Mouse (Mus musculus) liver, embryonic 11.5 days (tissue): ENCODE data around the gene Auh. TPM values are rescaled to one million over a fixed set of nuclear protein-coding genes. Genes with fewer than 3 reads are reported as not detected.

Experiments used
- ATAC-seq: fragments of 200-750 bp; cut with Nextera tagmentation; replicated peaks from 2 replicates; pipeline ENCODE4 v1.8.0; 2017; ENCODE audit warnings: moderate number of reproducible peaks, mild to moderate bottlenecking, moderate TSS enrichment, moderate library complexity; ENCODE audit not compliant: low FRiP score
- DNase-seq: peaks from one replicate; pipeline ENCODE4 v3.0.0-alpha.2; 2017; ENCODE audit warnings: low spot score
- H3K27ac ChIP-seq: fragments of 300-500 bp; sonication (generic); 2 replicates; pipeline ENCODE4 v1.5.1; 2014; ENCODE audit warnings: mild to moderate bottlenecking, low read depth, low read length, control low read depth
- H3K27me3 ChIP-seq: fragments of 300-500 bp; sonication (generic); replicated peaks from 2 replicates; pipeline ENCODE4 v1.6.1; 2014; ENCODE audit warnings: low read length, mixed read lengths; ENCODE audit not compliant: control insufficient read depth, insufficient read depth
- H3K36me3 ChIP-seq: fragments of 300-500 bp; sonication (generic); 2 replicates; pipeline ENCODE4 v1.6.1; 2014; ENCODE audit warnings: mild to moderate bottlenecking, low read length, moderate library complexity, mixed read lengths; ENCODE audit not compliant: control insufficient read depth, insufficient read depth
- H3K4me1 ChIP-seq: fragments of 300-500 bp; sonication (generic); replicated peaks from 2 replicates; pipeline ENCODE4 v1.6.1; 2014; ENCODE audit warnings: low read length, mixed read lengths; ENCODE audit not compliant: control insufficient read depth, insufficient read depth
- H3K4me2 ChIP-seq: fragments of 300-500 bp; sonication (generic); 2 replicates; pipeline ENCODE4 v1.6.1; 2014; ENCODE audit warnings: mild to moderate bottlenecking, control low read depth, moderate library complexity
- H3K4me3 ChIP-seq: fragments of 300-500 bp; sonication (generic); 2 replicates; pipeline ENCODE4 v1.5.1; 2014; ENCODE audit warnings: low read depth, low read length, control low read depth
- H3K9ac ChIP-seq: fragments of 300-500 bp; sonication (generic); 2 replicates; pipeline ENCODE4 v1.6.1; 2014; ENCODE audit warnings: low read depth, low read length, control low read depth
- H3K9me3 ChIP-seq: fragments of 300-500 bp; sonication (generic); 2 replicates; pipeline ENCODE4 v1.6.1; 2016; ENCODE audit warnings: low read length, inconsistent platforms, mixed read lengths; ENCODE audit not compliant: control insufficient read depth
- WGBS: fragments of 180-500 bp; shearing (Covaris S2); extraction: QIAGEN DNeasy Blood & Tissue Kit; methylation state at CpG from one replicate; pipeline ENCODE4 v1.1.7; 2014; 5-methylcytosine and 5-hydroxymethylcytosine counted together
- polyA plus RNA-seq: library from polyadenylated mRNA; unstranded; fragments of >200 nt; fragmentation: Nextera tagmentation; extraction: Ambion mirVana; gene quantifications from 2 replicates; pipeline ENCODE4 v1.2.1, GENCODE M21; 2014

Auh gene
- polyA plus RNA-seq, 1 experiment from 2014 or later: 35.4 TPM

DNA sequence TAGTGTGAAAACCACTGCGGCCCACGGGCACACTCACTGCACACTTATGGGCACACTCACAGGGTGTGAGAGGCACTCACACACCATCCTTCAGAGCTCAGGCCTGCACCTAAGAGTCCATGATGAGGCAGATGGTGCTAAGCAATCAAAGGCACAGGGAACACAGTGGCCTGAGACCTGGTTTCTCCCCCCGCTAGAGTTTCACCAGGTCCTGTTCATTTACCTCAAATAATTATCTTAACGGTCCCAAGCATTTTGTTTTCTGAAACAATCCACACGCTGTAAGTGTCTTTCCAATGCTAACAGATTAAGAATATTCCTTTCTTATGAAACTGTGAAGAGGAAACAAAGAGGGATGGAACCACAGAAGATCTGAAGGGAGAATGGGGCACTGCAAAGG is 11.1 kb downstream of the Auh start:
- 87% methylated on average over 5 of the region's 5 CpGs for WGBS
- no peaks in the 10 kb centered on the region for H3K9me3 ChIP-seq
- no peak overlapping the region for H3K27ac ChIP-seq
- no peak overlapping the region for H3K4me2 ChIP-seq
- H3K9ac ChIP-seq: no peak overlapping the region
- no peak for DNase-seq
- H3K36me3 ChIP-seq: no peaks in the 10 kb centered on the region; the same call in 1 of the 2 replicates
- peaks cover 3% of the 10 kb centered on the region; the same call in 1 of the 2 replicates for H3K4me1 ChIP-seq
- no peak overlapping the region for H3K4me3 ChIP-seq
- no peaks in the 10 kb centered on the region for H3K27me3 ChIP-seq
- no peak for ATAC-seq

- Histone ChIP-seq H3K9me3 (no peaks in the 10 kb centered on the region), H3K4me3 (no peak overlapping the region), H3K4me2 (no peak overlapping the region), H3K36me3 (peaks cover 2% of the 10 kb centered on the region; the same call in 1 of the 2 replicates), H3K4me1 (0 out of 2 replicates have a peak, but pooled peaks cover 3% of the 10 kb centered on the region), H3K27ac (no peak overlapping the region), H3K9ac (no peak overlapping the region), H3K27me3 (no peaks in the 10 kb centered on the region)
- WGBS: 60% methylated on average over 19 of the region's 19 CpGs
- ATAC-seq (no peak), DNase-seq (no peak)
Observed at GRCm38 (mm10) chr13:52914591-52915110, 14.8 kb downstream of the Auh start.

GRCm38 (mm10) chr13:52913926-52914325 is 15.6 kb downstream of the Auh start:
- no peak overlapping the region for H3K4me2 ChIP-seq
- H3K4me3 ChIP-seq: no peak overlapping the region
- H3K4me1 ChIP-seq: 0 out of 2 replicates have a peak, but pooled peaks cover 3% of the 10 kb centered on the region
- H3K9me3 ChIP-seq: no peaks in the 10 kb centered on the region
- H3K27me3 ChIP-seq: no peaks in the 10 kb centered on the region
- DNase-seq: no peak
- no peak overlapping the region for H3K9ac ChIP-seq
- peaks cover 2% of the 10 kb centered on the region; the same call in 1 of the 2 replicates for H3K36me3 ChIP-seq
- 83% methylated on average over 7 of the region's 7 CpGs for WGBS
- no peak for ATAC-seq
- no peak overlapping the region for H3K27ac ChIP-seq

DNA sequence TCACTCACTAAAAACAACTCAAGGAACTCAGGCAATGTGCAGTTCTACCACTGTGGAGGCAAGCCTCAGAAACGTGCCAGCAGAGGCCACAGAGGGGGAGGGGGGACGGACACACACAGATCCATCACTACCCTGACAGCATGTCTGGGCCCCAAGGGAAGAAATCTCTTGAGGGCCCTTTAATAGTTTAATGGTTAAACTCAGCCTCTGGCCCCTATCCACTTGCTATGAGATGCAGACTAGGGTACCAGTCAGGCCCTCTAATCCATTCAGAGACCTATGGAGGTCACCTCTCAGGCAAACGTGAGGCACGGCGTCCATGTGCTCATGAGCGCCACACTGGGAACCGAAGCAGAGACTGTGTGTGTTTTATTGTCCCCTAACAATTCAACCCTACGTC is 17.0 kb downstream of the Auh start:
- no peak for DNase-seq
- no peaks in the 10 kb centered on the region for H3K9me3 ChIP-seq
- 59% methylated on average over 8 of the region's 8 CpGs for WGBS
- H3K27ac ChIP-seq: no peak overlapping the region
- H3K9ac ChIP-seq: no peak overlapping the region
- H3K36me3 ChIP-seq: peaks cover 5% of the 10 kb centered on the region; the same call in 1 of the 2 replicates
- no peaks in the 10 kb centered on the region for H3K27me3 ChIP-seq
- H3K4me3 ChIP-seq: no peak overlapping the region
- H3K4me1 ChIP-seq: 0 out of 2 replicates have a peak, but pooled peaks cover 3% of the 10 kb centered on the region
- ATAC-seq: no peak
- no peak overlapping the region for H3K4me2 ChIP-seq

- peaks cover 5% of the 10 kb centered on the region; the same call in 1 of the 2 replicates for H3K36me3 ChIP-seq
- no peak overlapping the region for H3K4me3 ChIP-seq
- no peak overlapping the region for H3K27ac ChIP-seq
- H3K9ac ChIP-seq: no peak overlapping the region
- no peaks in the 10 kb centered on the region for H3K9me3 ChIP-seq
- H3K4me1 ChIP-seq: 0 out of 2 replicates have a peak, but pooled peaks cover 3% of the 10 kb centered on the region
- no peak for ATAC-seq
- DNase-seq: no peak
- H3K27me3 ChIP-seq: no peaks in the 10 kb centered on the region
- no peak overlapping the region for H3K4me2 ChIP-seq
- WGBS: 86% methylated on average over 4 of the region's 4 CpGs
Observed at GRCm38 (mm10) chr13:52911259-52911658, 18.2 kb downstream of the Auh start.

DNA sequence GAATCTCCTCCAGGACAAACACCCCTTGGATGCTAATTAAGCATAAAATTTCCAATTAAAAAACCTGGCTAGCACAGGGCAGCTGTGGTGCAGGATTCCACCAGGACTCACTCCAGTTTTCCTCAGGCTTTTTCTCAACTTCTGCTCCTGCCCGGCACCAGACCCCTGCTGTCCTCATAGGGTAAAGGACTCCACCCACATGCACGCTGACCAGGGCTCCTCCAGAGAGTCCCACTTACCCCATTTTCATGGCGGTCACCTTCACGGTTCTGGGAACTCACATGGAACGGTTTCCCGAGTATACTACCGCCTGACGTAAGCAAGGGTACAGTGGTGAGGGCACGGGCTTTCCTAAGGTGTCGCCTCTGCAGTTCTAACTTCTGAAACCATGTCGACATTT is 23.2 kb downstream of the Auh start:
- Histone ChIP-seq H3K9me3 (no peaks in the 10 kb centered on the region), H3K4me3 (no peak overlapping the region), H3K4me2 (no peak overlapping the region), H3K9ac (no peak overlapping the region), H3K4me1 (peaks cover 10% of the 10 kb centered on the region; the same call in 1 of the 2 replicates), H3K27me3 (no peaks in the 10 kb centered on the region), H3K36me3 (peaks cover 5% of the 10 kb centered on the region; the same call in 1 of the 2 replicates), H3K27ac (no peak overlapping the region)
- WGBS: 84% methylated on average over 11 of the region's 11 CpGs
- ATAC-seq (no peak), DNase-seq (no peak)

- ATAC-seq: no peak
- H3K4me1 ChIP-seq: peaks cover 10% of the 10 kb centered on the region; the same call in 1 of the 2 replicates
- H3K9me3 ChIP-seq: no peaks in the 10 kb centered on the region
- DNase-seq: no peak
- H3K27ac ChIP-seq: no peak overlapping the region
- H3K4me3 ChIP-seq: no peak overlapping the region
- H3K27me3 ChIP-seq: no peaks in the 10 kb centered on the region
- WGBS: 44% methylated on average over 6 of the region's 6 CpGs
- H3K36me3 ChIP-seq: peaks cover 2% of the 10 kb centered on the region; the same call in 1 of the 2 replicates
- H3K4me2 ChIP-seq: no peak overlapping the region
- H3K9ac ChIP-seq: no peak overlapping the region
Observed at GRCm38 (mm10) chr13:52904175-52904574, 25.3 kb downstream of the Auh start.

- no peak overlapping the region for H3K27ac ChIP-seq
- peak; percentile 38 for DNase-seq
- ATAC-seq: peak; percentile 53
- H3K4me3 ChIP-seq: no peak overlapping the region
- WGBS: 23% methylated on average over 10 of the region's 10 CpGs
- H3K9me3 ChIP-seq: no peaks in the 10 kb centered on the region
- no peak overlapping the region for H3K4me2 ChIP-seq
- H3K4me1 ChIP-seq: peaks cover 10% of the 10 kb centered on the region; the same call in 1 of the 2 replicates
- no peak overlapping the region for H3K9ac ChIP-seq
- H3K36me3 ChIP-seq: peaks cover 2% of the 10 kb centered on the region; the same call in 1 of the 2 replicates
- no peaks in the 10 kb centered on the region for H3K27me3 ChIP-seq
Observed at GRCm38 (mm10) chr13:52903767-52904166, 25.7 kb downstream of the Auh start.

DNA sequence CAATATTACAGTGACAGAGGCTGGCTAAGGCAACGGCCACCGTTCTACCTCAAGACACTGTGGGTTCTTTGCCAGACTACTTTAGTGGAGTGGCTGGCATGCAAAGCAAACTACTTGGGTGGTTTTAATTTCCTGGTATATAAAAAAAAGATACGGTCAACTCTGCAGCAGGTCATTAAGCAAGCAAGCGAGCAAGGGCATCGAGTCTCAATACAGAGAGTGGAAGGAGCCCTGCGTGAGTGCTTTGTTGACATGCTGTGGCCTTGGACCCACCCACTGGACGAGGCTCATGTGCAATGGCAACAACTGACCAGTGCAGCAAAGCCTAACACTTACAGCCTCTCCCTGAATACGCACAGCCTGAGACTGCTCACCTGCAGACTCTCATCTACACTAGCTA is 27.0 kb downstream of the Auh start:
- Histone ChIP-seq H3K27ac (no peak overlapping the region), H3K4me1 (peaks cover 10% of the 10 kb centered on the region; the same call in 1 of the 2 replicates)
- ATAC-seq: no peak

More for the DNA sequence above, 27.0 kb downstream of the Auh start:
- Histone ChIP-seq H3K9me3 (no peaks in the 10 kb centered on the region), H3K4me2 (no peak overlapping the region), H3K4me3 (no peak overlapping the region), H3K9ac (no peak overlapping the region), H3K36me3 (no peaks in the 10 kb centered on the region), H3K27me3 (no peaks in the 10 kb centered on the region)
- WGBS: 83% methylated on average over 8 of the region's 8 CpGs
- no peak for DNase-seq
